Mouse (Mus musculus) CD8-positive naive resting alpha-beta T cell, adult 57 days (primary cell): ENCODE data around the gene Olfr965. TPM values are rescaled to one million over a fixed set of nuclear protein-coding genes. Genes with fewer than 3 reads are reported as not detected.

Experiments
- total RNA-seq: library from RNA; stranded (reverse); gene quantifications from one replicate; pipeline ENCODE4 v1.2.4, GENCODE M21; 2023

Olfr965 gene
- total RNA-seq, result not detected

DNA sequence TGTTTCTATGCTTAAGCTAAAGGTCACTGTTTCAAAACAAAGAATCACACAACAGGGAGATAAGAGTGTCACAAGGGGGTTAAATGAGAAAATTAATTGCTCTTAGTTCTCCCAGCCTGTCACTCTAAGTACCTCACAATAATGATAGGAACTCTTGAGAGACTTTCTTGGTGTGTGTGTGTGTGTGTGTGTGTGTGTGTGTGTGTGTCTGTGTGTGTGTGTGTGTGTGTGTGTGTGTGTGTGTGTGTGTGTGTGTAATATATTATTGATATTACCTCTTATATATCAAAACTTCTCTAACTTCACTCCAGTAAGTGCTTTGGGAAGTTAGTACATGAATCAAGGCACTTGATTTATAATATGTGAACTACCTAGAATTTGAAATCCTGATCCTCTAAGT lies at the start of gene Olfr965:
Olfr965 (plus strand) TSS at position 301 of the 400 bp plus-strand sequence.

DNA sequence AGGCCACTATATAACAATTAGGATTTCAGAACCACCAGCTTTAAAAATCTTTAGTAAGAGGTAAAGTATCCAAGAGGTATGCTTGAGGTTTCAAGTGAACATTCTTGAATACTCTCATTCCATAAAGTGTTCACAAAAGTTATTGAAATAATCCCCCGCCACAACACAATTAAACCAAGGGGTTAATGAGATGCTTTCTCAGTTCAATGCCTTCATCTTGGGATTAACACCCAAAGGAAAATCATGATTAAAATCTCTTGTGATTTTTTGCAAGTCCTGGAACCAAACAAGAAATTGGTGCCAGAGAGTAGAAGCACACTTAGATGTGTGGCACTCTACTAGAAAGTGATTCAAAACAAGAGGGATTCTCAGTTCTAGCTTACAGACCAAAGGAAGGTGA lies 44.2 kb upstream of the Olfr965 start, which contains the start of gene Olfr963:
Olfr963 (plus strand) TSS at position 301 of the 400 bp plus-strand sequence.

GRCm38 (mm10) chr9:39707017-39707416 lies 4.1 kb upstream of the Olfr965 start, which contains the start of gene Olfr149:
Gene Olfr149, minus strand, starts transcription at chr9:39707117.

GRCm38 (mm10) chr9:39730678-39731077 lies 19.5 kb downstream of the Olfr965 start, which contains the start of gene Olfr150:
Gene Olfr150, plus strand, starts transcription at chr9:39730978.

DNA sequence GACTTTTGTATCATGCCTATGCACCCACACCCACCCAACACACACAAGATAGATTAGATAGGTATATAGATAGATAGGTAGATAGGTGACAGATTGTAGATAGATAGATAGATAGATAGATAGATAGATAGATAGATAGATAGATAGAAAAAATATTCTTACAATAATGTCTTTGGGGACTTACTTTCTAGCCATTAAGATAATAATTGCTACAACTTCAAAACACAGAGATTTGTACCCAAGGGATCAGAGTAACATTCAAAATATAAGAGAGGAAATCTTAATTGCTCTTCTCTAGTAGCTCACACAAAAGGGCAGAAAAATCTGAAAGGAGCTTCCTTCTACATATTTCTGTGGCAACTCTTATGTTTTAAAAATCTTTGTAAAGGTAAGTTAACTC lies 34.8 kb downstream of the Olfr965 start, which contains the start of gene Olfr967:
Olfr967 (plus strand) TSS at position 301 of the 400 bp plus-strand sequence.

Other genes with a start within 250 kb of the Olfr965 start
- not detected for gene Olfr955, start 239.4 kb upstream of the Olfr965 start, total RNA-seq
- not detected for gene Olfr44, start 217.4 kb upstream of the Olfr965 start, total RNA-seq
- not detected for gene Olfr957, start 195.5 kb upstream of the Olfr965 start, total RNA-seq
- gene Olfr958, start 157.3 kb upstream of the Olfr965 start, total RNA-seq, result not detected
- gene Olfr959, start 135.8 kb upstream of the Olfr965 start, total RNA-seq, result not detected
- gene AW551984, start 107.0 kb upstream of the Olfr965 start, total RNA-seq, result not detected
- not detected for gene Olfr148, start 100.7 kb upstream of the Olfr965 start, total RNA-seq
- not detected for gene Olfr960, start 90.0 kb upstream of the Olfr965 start, total RNA-seq
- gene Olfr961, start 66.3 kb upstream of the Olfr965 start, total RNA-seq, result not detected
- gene Olfr963, start 44.1 kb upstream of the Olfr965 start, total RNA-seq, result not detected
- gene Olfr149, start 4.2 kb upstream of the Olfr965 start, total RNA-seq, result not detected
- not detected for gene Olfr150, start 19.6 kb downstream of the Olfr965 start, total RNA-seq
- not detected for gene Olfr967, start 34.9 kb downstream of the Olfr965 start, total RNA-seq
- not detected for gene Olfr968, start 71.9 kb downstream of the Olfr965 start, total RNA-seq
- gene Olfr969, start 79.6 kb downstream of the Olfr965 start, total RNA-seq, result not detected
- not detected for gene Olfr970, start 97.5 kb downstream of the Olfr965 start, total RNA-seq
- not detected for gene Olfr971, start 125.5 kb downstream of the Olfr965 start, total RNA-seq
- not detected for gene Olfr972, start 155.1 kb downstream of the Olfr965 start, total RNA-seq
- not detected for gene Olfr229, start 196.0 kb downstream of the Olfr965 start, total RNA-seq
- not detected for gene Olfr974, start 226.1 kb downstream of the Olfr965 start, total RNA-seq
- not detected for gene Olfr975, start 240.7 kb downstream of the Olfr965 start, total RNA-seq
- not detected for gene Olfr976, start 249.8 kb downstream of the Olfr965 start, total RNA-seq